Mouse (Mus musculus) lung, adult 2 months (tissue): Measurements from ENCODE around the gene Tfec. TPM values are rescaled to one million over a fixed set of nuclear protein-coding genes. Genes with fewer than 3 reads are reported as not detected.
A peak's percentile ranks its signal among the peaks of the same experiment; 100 is the strongest.

Experiments
- DNase-seq: peaks from one replicate; pipeline ENCODE4 v3.0.0; 2022
- H3K4me1 ChIP-seq: fragments of 200-500 bp; 2 replicates; pipeline ENCODE4 v1.6.1; 2011; ENCODE audit warnings: low read length; ENCODE audit not compliant: control insufficient read depth, insufficient read depth
- H3K4me3 ChIP-seq: fragments of 200-500 bp; replicated peaks from 2 replicates; pipeline ENCODE3; 2011; ENCODE audit warnings: low read depth, mild to moderate bottlenecking, control low read depth, low read length; ENCODE audit errors: extremely low read depth
- CTCF ChIP-seq: fragments of 200-500 bp; IDR thresholded peaks from 2 replicates; pipeline ENCODE4 v1.5.1; 2011; ENCODE audit warnings: mild to moderate bottlenecking, low read length, control low read depth; ENCODE audit not compliant: insufficient read depth
- POLR2A ChIP-seq: fragments of 200-500 bp; IDR thresholded peaks from 2 replicates; pipeline ENCODE4 v1.6.1; 2011; ENCODE audit warnings: low read depth, mild to moderate bottlenecking, control low read depth, low read length, borderline replicate concordance; ENCODE audit errors: extremely low read depth
- WGBS: fragments of 180-500 bp; shearing (Covaris S2); methylation state at CpG from one replicate; pipeline ENCODE4 v1.1.7; 2018; 5-methylcytosine and 5-hydroxymethylcytosine counted together
- polyA plus RNA-seq: library from polyadenylated mRNA; depleted of rRNA; stranded (reverse); fragments of >200 nt; gene quantifications from 2 replicates; pipeline ENCODE4 v1.2.3, GENCODE M21; 2012; rRNA removed

The Tfec gene
- polyA plus RNA-seq, 1 experiment, result 4.4 TPM

GRCm38 (mm10) chr6:16797669-16798068 lies 100.6 kb downstream of the Tfec start:
- Histone ChIP-seq H3K4me3 (no peak overlapping the region), H3K4me1 (no peaks in the 10 kb centered on the region)
- WGBS, result 19% methylated on average over 10 of the region's 10 CpGs
- DNase-seq, result peak; percentile 3
- TF ChIP-seq POLR2A, result no peak
- peak; percentile 2; the same call in 1 of the 2 replicates for TF ChIP-seq CTCF

DNA sequence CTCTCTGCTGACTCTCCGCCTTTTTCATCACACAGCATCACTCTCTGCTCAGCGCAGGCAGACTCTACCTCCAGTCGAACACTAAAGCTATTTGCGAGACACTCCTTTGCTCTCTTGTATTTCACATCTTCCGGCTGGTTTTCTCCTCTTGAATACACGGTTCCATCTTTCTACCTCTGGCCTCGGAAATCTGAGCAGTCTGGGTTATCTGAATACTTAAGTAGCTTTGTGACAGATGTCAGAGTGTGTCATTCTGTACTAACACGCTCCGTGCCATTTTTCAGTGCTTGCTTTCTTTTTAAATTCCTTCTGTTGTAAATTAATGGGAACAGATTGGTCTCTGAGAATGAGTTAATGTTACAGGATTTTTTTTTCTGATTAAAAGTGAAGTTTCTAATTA lies 101.3 kb downstream of the Tfec start:
- WGBS, result 71% methylated on average over 9 of the region's 9 CpGs
- DNase-seq, result no peak
- TF ChIP-seq CTCF, result no peak
- Histone ChIP-seq H3K4me3 (no peak overlapping the region), H3K4me1 (no peaks in the 10 kb centered on the region)

DNA sequence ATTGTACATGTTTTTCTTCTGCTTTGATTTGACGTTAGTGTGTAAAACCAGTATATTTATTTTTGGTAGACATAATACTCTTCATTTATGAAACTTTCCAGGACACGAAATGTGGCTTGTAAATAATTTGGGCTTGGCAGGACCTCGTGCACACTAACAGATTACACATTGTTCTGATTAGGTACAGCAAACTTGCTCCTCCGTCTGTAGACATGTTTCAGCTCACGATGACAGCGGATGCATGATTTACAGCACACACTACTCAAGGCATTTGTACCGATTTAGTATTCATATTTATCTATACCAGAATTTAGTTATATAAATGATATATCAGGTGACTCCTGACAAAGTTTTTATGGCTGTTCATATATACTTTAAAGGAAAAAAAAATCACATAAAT lies 104.2 kb downstream of the Tfec start:
- no peak overlapping the region for H3K4me3 ChIP-seq
- H3K4me1 ChIP-seq, result no peaks in the 10 kb centered on the region
- 55% methylated on average over 7 of the region's 7 CpGs for WGBS
- DNase-seq, result no peak
- TF ChIP-seq CTCF (no peak), POLR2A (no peak)

GRCm38 (mm10) chr6:16785166-16785565 lies 113.1 kb downstream of the Tfec start:
- Histone ChIP-seq H3K4me3 (no peak overlapping the region), H3K4me1 (no peaks in the 10 kb centered on the region)
- WGBS, result 60% methylated on average over 3 of the region's 3 CpGs
- TF ChIP-seq POLR2A (no peak), CTCF (no peak)
- DNase-seq, result no peak

Other genes starting within 250 kb of the Tfec start
- gene Tes, start 166.7 kb upstream of the Tfec start, polyA plus RNA-seq, result 15.5 and 20.3 TPM in 2 replicates